Mouse (Mus musculus) ES-Bruce4 (cell line): ENCODE results near the gene Ctnnd2.

Experiments
- CTCF ChIP-seq: IDR thresholded peaks from one replicate; pipeline ENCODE4 v1.8.1; 2011; ENCODE audit warnings: low read depth, low read length
- EP300 ChIP-seq: IDR thresholded peaks from 2 replicates; pipeline ENCODE4 v1.6.1; 2011; ENCODE audit warnings: low read depth, low read length; ENCODE audit not compliant: insufficient read depth
- POLR2A ChIP-seq: IDR thresholded peaks from one replicate; pipeline ENCODE4 v1.8.1; 2011; ENCODE audit warnings: low read length; ENCODE audit not compliant: insufficient read depth

- TF ChIP-seq EP300 (no peak), POLR2A (no peak), CTCF (no peak)
These were observed 590.4 kb downstream of the Ctnnd2 start for GRCm38 (mm10) chr15:30762695-30763285.
